Mouse (Mus musculus): ENCODE measurements around the gene Nebl. TPM values are rescaled to one million over a fixed set of nuclear protein-coding genes. Genes with fewer than 3 reads are reported as not detected.
A peak's percentile ranks its signal among the peaks of the same experiment; 100 is the strongest.

Nebl gene
- total RNA-seq, 2 experiments from 2014 or later: 70.4 to 79.5 TPM

DNA sequence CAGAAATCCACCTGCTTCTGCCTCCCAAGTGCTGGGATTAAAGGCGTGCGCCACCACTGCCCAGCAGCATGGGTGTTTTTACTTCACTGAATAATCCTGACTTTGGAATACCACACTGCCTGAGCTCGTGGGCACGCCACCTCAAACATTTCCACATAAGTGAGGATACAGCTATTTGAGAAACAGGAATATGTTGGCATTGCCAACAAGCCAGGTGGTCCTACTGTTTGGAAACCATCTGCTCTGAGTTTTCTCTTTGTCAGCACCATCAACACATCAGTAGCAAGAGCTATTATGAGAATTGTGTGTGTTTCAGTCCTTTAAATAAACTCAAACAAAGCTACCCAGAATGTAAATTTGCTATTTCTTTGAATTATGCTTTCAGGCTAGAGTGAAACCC, 192.8 kb downstream of the Nebl start:
- peak; percentile 49 to 69 for DNase-seq (ENCODE audit: low spot score in 2 of 2)
- intact Hi-C loops (cut with DNase I): no loop called here

GRCm38 (mm10) chr2:17531355-17532105, 199.7 kb downstream of the Nebl start:
- DNase-seq (ENCODE audit: low spot score in 2 of 2): peak; percentile 59 to 64

GRCm38 (mm10) chr2:17525739-17526526, 205.3 kb downstream of the Nebl start:
- intact Hi-C loops (cut with DNase I): no loop called here

More at GRCm38 (mm10) chr2:17531355-17532105, 199.7 kb downstream of the Nebl start:
- intact Hi-C loops (cut with DNase I): no loop called here

GRCm38 (mm10) chr2:17525211-17525610, 206.1 kb downstream of the Nebl start:
- no peak for DNase-seq (ENCODE audit: low spot score in 2 of 2)
- intact Hi-C loops (cut with DNase I): no loop called here

More at GRCm38 (mm10) chr2:17525739-17526526, 205.3 kb downstream of the Nebl start:
- no peak for DNase-seq (ENCODE audit: low spot score in 2 of 2)

GRCm38 (mm10) chr2:17524205-17524978, 206.9 kb downstream of the Nebl start:
- DNase-seq (ENCODE audit: low spot score in 2 of 2): no peak
- intact Hi-C loops (cut with DNase I): no loop called here

- intact Hi-C loops (cut with DNase I): no loop called here
- no peak for DNase-seq (ENCODE audit: low spot score in 2 of 2)
These were observed 207.5 kb downstream of the Nebl start for GRCm38 (mm10) chr2:17523791-17524190.

GRCm38 (mm10) chr2:17515686-17516085, 215.6 kb downstream of the Nebl start:
- intact Hi-C loops (cut with DNase I): no loop called here
- no peak for DNase-seq (ENCODE audit: low spot score in 2 of 2)

- intact Hi-C loops (cut with DNase I): no loop called here
- no peak for DNase-seq (ENCODE audit: low spot score in 2 of 2)
These were observed 216.5 kb downstream of the Nebl start for GRCm38 (mm10) chr2:17514765-17515164.

DNA sequence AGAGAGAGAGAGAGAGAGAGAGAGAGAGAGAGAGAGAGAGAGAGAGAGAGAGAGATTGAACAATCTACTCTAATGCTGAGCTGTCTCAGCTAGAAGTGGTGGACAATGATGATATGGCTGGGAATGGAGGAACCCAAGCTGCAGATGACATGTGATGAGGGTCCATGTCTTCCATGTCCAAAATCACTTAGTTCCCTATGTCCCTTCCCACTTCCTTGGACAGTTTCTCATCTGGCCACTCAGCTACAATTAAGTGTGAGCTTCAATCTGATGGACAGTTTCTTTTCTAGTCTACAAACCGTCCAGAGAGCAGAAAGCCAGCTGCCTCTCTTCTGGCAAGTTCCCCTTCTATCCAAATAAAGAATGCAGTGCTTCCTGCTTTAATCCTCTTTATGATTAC, 221.3 kb downstream of the Nebl start:
- intact Hi-C loops (cut with DNase I): no loop called here
- DNase-seq (ENCODE audit: low spot score in 2 of 2): no peak

DNA sequence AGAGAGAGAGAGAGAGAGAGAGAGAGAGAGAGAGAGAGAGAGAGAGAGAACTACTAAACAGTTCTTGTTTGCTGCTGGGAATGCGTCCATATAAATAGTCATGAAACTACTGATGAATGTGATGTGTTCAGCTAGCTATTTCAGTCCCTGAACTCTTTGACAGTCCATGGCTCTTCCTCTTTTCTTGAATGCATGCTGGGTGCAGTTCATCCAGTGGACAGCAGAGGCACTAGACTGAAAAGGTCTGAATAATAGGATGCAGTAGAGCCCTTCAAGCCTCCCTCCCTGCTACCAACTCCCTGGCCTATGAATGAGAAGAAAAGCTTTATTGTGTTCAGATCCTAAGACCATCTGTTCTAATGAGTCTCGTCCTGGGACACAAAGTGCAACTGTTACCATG, 223.9 kb downstream of the Nebl start:
- intact Hi-C loops (cut with DNase I): no loop called here
- no peak for DNase-seq (ENCODE audit: low spot score in 2 of 2)

- DNase-seq (ENCODE audit: low spot score in 2 of 2): no peak
- intact Hi-C loops (cut with DNase I): no loop called here
These were observed 227.0 kb downstream of the Nebl start for GRCm38 (mm10) chr2:17504115-17504774.

GRCm38 (mm10) chr2:17501075-17501474, 230.2 kb downstream of the Nebl start:
- no peak for DNase-seq (ENCODE audit: low spot score in 2 of 2)

DNA sequence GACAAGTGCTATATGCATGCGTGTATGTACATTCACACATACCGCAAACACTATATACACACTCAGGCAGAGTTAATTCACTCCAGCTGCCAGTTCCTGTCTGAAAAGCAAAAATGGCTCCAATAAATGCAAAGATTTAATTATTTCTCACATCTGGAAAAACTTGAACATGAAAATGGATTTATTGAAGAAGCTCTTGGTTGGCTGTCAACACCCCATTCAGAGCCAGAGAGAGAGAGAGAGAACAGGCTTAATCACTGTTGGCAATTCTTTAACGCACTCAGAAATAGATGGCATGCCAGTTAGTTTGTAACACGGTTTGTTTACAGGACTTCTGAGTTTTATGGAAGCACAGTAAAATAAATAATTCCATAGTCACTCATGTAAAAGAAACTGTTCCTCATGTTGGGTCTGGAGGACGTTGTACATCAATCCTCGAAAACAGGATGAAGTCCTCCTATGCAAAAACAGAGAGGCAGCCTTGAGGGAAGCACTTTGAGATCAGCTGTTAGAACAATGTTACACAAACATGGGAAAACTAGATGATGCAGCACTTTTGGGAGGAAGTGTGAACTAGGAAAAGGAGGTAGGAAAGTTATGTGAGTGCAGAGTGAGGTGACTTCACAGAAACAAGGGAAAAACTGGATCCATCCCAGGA, 265.6 kb downstream of the Nebl start:
- no peak for DNase-seq (ENCODE audit: low spot score in 2 of 2)
- intact Hi-C loops (cut with DNase I): no loop called here

More at GRCm38 (mm10) chr2:17501075-17501474, 230.2 kb downstream of the Nebl start:
- intact Hi-C loops (cut with DNase I): no loop called here

- DNase-seq (ENCODE audit: low spot score in 2 of 2): no peak
- intact Hi-C loops (cut with DNase I): no loop called here
These were observed 270.8 kb downstream of the Nebl start for GRCm38 (mm10) chr2:17460434-17460833.

GRCm38 (mm10) chr2:17453676-17454075, 277.6 kb downstream of the Nebl start:
- no peak for DNase-seq (ENCODE audit: low spot score in 2 of 2)
- intact Hi-C loops (cut with DNase I): no loop called here

GRCm38 (mm10) chr2:17448341-17448740, 282.9 kb downstream of the Nebl start:
- DNase-seq (ENCODE audit: low spot score in 2 of 2): no peak
- intact Hi-C loops (cut with DNase I): no loop called here

DNA sequence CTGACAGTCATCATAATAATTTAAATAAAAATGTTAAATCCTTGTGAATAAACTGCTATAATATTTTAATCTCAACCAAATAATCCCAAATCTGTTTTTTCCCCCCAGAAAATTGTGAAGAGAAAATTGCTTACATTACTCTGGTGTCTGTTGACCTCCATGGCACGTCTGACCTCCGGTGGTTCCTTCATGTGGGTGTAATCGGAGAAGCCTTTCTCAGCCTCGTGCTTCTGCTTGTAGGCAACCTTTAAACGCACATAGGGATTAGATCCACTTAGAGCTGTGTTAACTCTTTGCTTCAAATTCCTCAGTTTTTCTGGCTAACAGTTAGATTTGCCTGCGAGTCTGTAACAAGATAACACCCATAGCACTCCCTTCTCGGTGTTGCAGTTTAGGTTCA, 287.7 kb downstream of the Nebl start:
- intact Hi-C loops (cut with DNase I): no loop called here
- DNase-seq (ENCODE audit: low spot score in 2 of 2): no peak

GRCm38 (mm10) chr2:17438317-17438716, 292.9 kb downstream of the Nebl start:
- intact Hi-C loops (cut with DNase I): no loop called here
- no peak for DNase-seq (ENCODE audit: low spot score in 2 of 2)

Data from left cerebral cortex, postnatal 36 days (tissue).